30 mouse cellular contexts compared by ENCODE assay signal in the genomic region with DNA sequence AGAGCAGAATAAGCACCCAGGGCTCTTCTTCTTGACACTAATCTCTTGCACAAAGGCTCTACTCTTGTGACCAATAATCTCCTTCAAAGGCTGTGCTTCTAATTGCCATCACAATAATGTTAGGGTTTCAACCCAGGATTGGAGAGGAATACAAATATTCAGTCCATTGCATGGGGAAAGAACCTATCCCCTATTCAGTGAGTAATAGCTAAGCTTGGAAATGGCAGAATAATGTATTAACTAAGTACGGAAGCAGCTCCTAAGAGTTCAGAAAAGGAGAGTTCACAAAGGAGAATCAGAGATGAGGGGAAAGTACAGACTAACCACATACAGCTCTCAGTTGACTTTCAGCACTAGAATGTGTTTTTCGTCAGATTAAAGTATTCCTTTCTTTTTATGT.
"Had no signal": no experiment of that assay in that cellular context is flagged by ENCODE, and none has a peak within 500 bp of the region (broad histone marks: within the 10 kb centered on the region; RNA-seq: fewer than 3 reads in every experiment).

No protein-coding gene starts in this region.

- H3K4me2 ChIP-seq: limb, embryonic 12.5 days; limb, embryonic 13.5 days; limb, embryonic 15.5 days; liver, embryonic 11.5 days; liver, embryonic 12.5 days; liver, embryonic 13.5 days; liver, embryonic 15.5 days; lung, embryonic 14.5 days; lung, embryonic 15.5 days; midbrain, embryonic 12.5 days; midbrain, embryonic 13.5 days; midbrain, embryonic 15.5 days; neural tube, embryonic 12.5 days had no signal

- DNase-seq: left cerebral cortex, postnatal 4 days; liver; liver, embryonic 13.5 days; liver, postnatal 0 days; lung, adult 18-20 months; lung, adult 2 months; lung, embryonic 14.5 days; lung, postnatal 10 days; lung, postnatal 14 days; lung, postnatal 36 days; lung, postnatal 4 days; midbrain, embryonic 14.5 days had no signal

- H3K4me3 ChIP-seq: limb, embryonic 10.5 days; limb, embryonic 12.5 days; limb, embryonic 13.5 days; limb, embryonic 15.5 days; liver, embryonic 12.5 days; liver, embryonic 13.5 days; liver, embryonic 15.5 days; lung, embryonic 15.5 days; megakaryocyte, embryonic 14.5 days; midbrain, embryonic 10.5 days; midbrain, embryonic 12.5 days; midbrain, embryonic 13.5 days; midbrain, embryonic 15.5 days; myocyte; neural tube, embryonic 12.5 days had no signal

- ATAC-seq: liver, embryonic 12.5 days; liver, postnatal 0 days; lung, postnatal 0 days; midbrain, embryonic 13.5 days; midbrain, embryonic 15.5 days had no signal

- H3K36me3 ChIP-seq: limb, embryonic 10.5 days; limb, embryonic 12.5 days; limb, embryonic 13.5 days; limb, embryonic 15.5 days; liver, embryonic 12.5 days; liver, embryonic 13.5 days; liver, embryonic 15.5 days; lung, embryonic 15.5 days; midbrain, embryonic 10.5 days; midbrain, embryonic 12.5 days; midbrain, embryonic 13.5 days; midbrain, embryonic 15.5 days; neural tube, embryonic 12.5 days had no signal

- H3K27ac ChIP-seq: limb, embryonic 10.5 days; limb, embryonic 12.5 days; limb, embryonic 13.5 days; limb, embryonic 15.5 days; liver, embryonic 12.5 days; liver, embryonic 13.5 days; liver, embryonic 14.5 days; liver, embryonic 15.5 days; lung, embryonic 15.5 days; macrophage; midbrain, embryonic 10.5 days; midbrain, embryonic 12.5 days; midbrain, embryonic 13.5 days; midbrain, embryonic 15.5 days; neural tube, embryonic 12.5 days had no signal

- H3K9me3 ChIP-seq: limb, embryonic 10.5 days; limb, embryonic 12.5 days; limb, embryonic 13.5 days; limb, embryonic 15.5 days; liver, embryonic 12.5 days; liver, embryonic 13.5 days; liver, embryonic 15.5 days; lung, embryonic 15.5 days; megakaryocyte, embryonic 14.5 days; midbrain, embryonic 10.5 days; midbrain, embryonic 12.5 days; midbrain, embryonic 13.5 days; midbrain, embryonic 15.5 days; neural tube, embryonic 12.5 days had no signal

- H3K9ac ChIP-seq: limb, embryonic 12.5 days; limb, embryonic 13.5 days; limb, embryonic 15.5 days; liver, embryonic 12.5 days; liver, embryonic 13.5 days; liver, embryonic 14.5 days; liver, embryonic 15.5 days; liver, postnatal 0 days; lung, embryonic 14.5 days; lung, embryonic 15.5 days; midbrain, embryonic 12.5 days; midbrain, embryonic 13.5 days; midbrain, embryonic 15.5 days; neural tube, embryonic 12.5 days had no signal

- H3K27me3 ChIP-seq: limb, embryonic 12.5 days; limb, embryonic 13.5 days; limb, embryonic 15.5 days; liver, embryonic 12.5 days; liver, embryonic 13.5 days; liver, embryonic 15.5 days; lung, embryonic 15.5 days; megakaryocyte, embryonic 14.5 days; midbrain, embryonic 12.5 days; midbrain, embryonic 13.5 days; midbrain, embryonic 15.5 days; neural tube, embryonic 12.5 days had no signal

- H3K4me1 ChIP-seq: liver, embryonic 12.5 days; liver, embryonic 13.5 days; liver, embryonic 15.5 days; midbrain, embryonic 10.5 days; midbrain, embryonic 13.5 days; midbrain, embryonic 15.5 days; neural tube, embryonic 12.5 days had no signal
